Mouse (Mus musculus): ENCODE measurements around the gene Aplp1. TPM values are rescaled to one million over a fixed set of nuclear protein-coding genes. Genes with fewer than 3 reads are reported as not detected.
A peak's percentile ranks its signal among the peaks of the same experiment; 100 is the strongest.

Aplp1 gene
- polyA plus RNA-seq, 1 experiment from 2014 or later = 18.0 TPM

GRCm38 (mm10) chr7:30423071-30423641 lies 22.2 kb downstream of the Aplp1 start:
- no peaks in the 10 kb centered on the region; the same call in 1 of the 2 replicates for H3K4me1 ChIP-seq (ENCODE audit: control insufficient read depth, insufficient read depth, low read length)
- H3K27ac ChIP-seq (replicated peaks; ENCODE audit: low read depth, low read length) = no peak overlapping the region
- DNase-seq (ENCODE audit: low spot score) = no peak
- H3K36me3 ChIP-seq (ENCODE audit: control insufficient read depth, insufficient read depth, low read length) = no peaks in the 10 kb centered on the region
- no peak overlapping the region for H3K9ac ChIP-seq (ENCODE audit: low read length)
- peaks cover 20% of the 10 kb centered on the region for H3K27me3 ChIP-seq (ENCODE audit: control insufficient read depth, insufficient read depth, low read length)
- WGBS = 47% methylated on average over 23 of the region's 23 CpGs
- peak overlapping the region; percentile 96 for H3K4me2 ChIP-seq (ENCODE audit: low read depth, severe bottlenecking)
- H3K4me3 ChIP-seq (ENCODE audit: low read depth, low read length) = peak overlapping the region; percentile 46
- no peaks in the 10 kb centered on the region for H3K9me3 ChIP-seq (ENCODE audit: control insufficient read depth, low read length)
- ATAC-seq (ENCODE audit: insufficient number of reproducible peaks, low FRiP score, low TSS enrichment, low read depth) = no peak

- H3K9me3 ChIP-seq (ENCODE audit: control insufficient read depth, low read length) = no peaks in the 10 kb centered on the region
- no peaks in the 10 kb centered on the region; the same call in 1 of the 2 replicates for H3K4me1 ChIP-seq (ENCODE audit: control insufficient read depth, insufficient read depth, low read length)
- no peak overlapping the region for H3K27ac ChIP-seq (replicated peaks; ENCODE audit: low read depth, low read length)
- 16% methylated on average over 9 of the region's 9 CpGs for WGBS
- no peaks in the 10 kb centered on the region for H3K36me3 ChIP-seq (ENCODE audit: control insufficient read depth, insufficient read depth, low read length)
- H3K4me3 ChIP-seq (ENCODE audit: low read depth, low read length) = peak overlapping the region; percentile 46
- DNase-seq (ENCODE audit: low spot score) (no peak), ATAC-seq (ENCODE audit: insufficient number of reproducible peaks, low FRiP score, low TSS enrichment, low read depth) (no peak)
- peaks cover 20% of the 10 kb centered on the region for H3K27me3 ChIP-seq (ENCODE audit: control insufficient read depth, insufficient read depth, low read length)
- peak overlapping the region; percentile 96 for H3K4me2 ChIP-seq (ENCODE audit: low read depth, severe bottlenecking)
- peak overlapping the region; percentile 55; the same call in 1 of the 2 replicates for H3K9ac ChIP-seq (ENCODE audit: low read length)
Observed at GRCm38 (mm10) chr7:30422560-30422959, 22.8 kb downstream of the Aplp1 start.

- Histone ChIP-seq H3K4me2 (ENCODE audit: low read depth, severe bottlenecking) (peak overlapping the region; percentile 96), H3K9me3 (ENCODE audit: control insufficient read depth, low read length) (no peaks in the 10 kb centered on the region), H3K36me3 (ENCODE audit: control insufficient read depth, insufficient read depth, low read length) (no peaks in the 10 kb centered on the region), H3K9ac (ENCODE audit: low read length) (peak overlapping the region; percentile 55), H3K27ac (replicated peaks; ENCODE audit: low read depth, low read length) (no peak overlapping the region; the same call in 1 of the 2 replicates), H3K4me1 (ENCODE audit: control insufficient read depth, insufficient read depth, low read length) (no peaks in the 10 kb centered on the region; the same call in 1 of the 2 replicates), H3K4me3 (ENCODE audit: low read depth, low read length) (peak overlapping the region; percentile 46), H3K27me3 (ENCODE audit: control insufficient read depth, insufficient read depth, low read length) (peaks cover 20% of the 10 kb centered on the region)
- ATAC-seq (ENCODE audit: insufficient number of reproducible peaks, low FRiP score, low TSS enrichment, low read depth) (peak; percentile 71), DNase-seq (ENCODE audit: low spot score) (peak; percentile 86)
- WGBS = under 1% methylated on average over 45 of the region's 45 CpGs
Observed at GRCm38 (mm10) chr7:30421890-30422435, 23.4 kb downstream of the Aplp1 start.

- WGBS = 12% methylated on average over 31 of the region's 31 CpGs
- Histone ChIP-seq H3K4me3 (ENCODE audit: low read depth, low read length) (peak within 1 kb of the TSS; percentile 46), H3K4me2 (ENCODE audit: low read depth, severe bottlenecking) (peak within 1 kb of the TSS; percentile 96), H3K36me3 (ENCODE audit: control insufficient read depth, insufficient read depth, low read length) (no peaks in the 10 kb centered on the region), H3K4me1 (ENCODE audit: control insufficient read depth, insufficient read depth, low read length) (no peaks in the 10 kb centered on the region; the same call in 1 of the 2 replicates), H3K27me3 (ENCODE audit: control insufficient read depth, insufficient read depth, low read length) (peaks cover 20% of the 10 kb centered on the region), H3K9ac (ENCODE audit: low read length) (peak within 1 kb of the TSS; percentile 55), H3K27ac (replicated peaks; ENCODE audit: low read depth, low read length) (no peak within 1 kb of the TSS; the same call in 1 of the 2 replicates), H3K9me3 (ENCODE audit: control insufficient read depth, low read length) (no peaks in the 10 kb centered on the region)
- no peak for ATAC-seq (ENCODE audit: insufficient number of reproducible peaks, low FRiP score, low TSS enrichment, low read depth)
- peak; percentile 45 for DNase-seq (ENCODE audit: low spot score)
Observed at GRCm38 (mm10) chr7:30421175-30421889, 24.0 kb downstream of the Aplp1 start, which contains the start of gene Nfkbid. Gene Nfkbid (plus strand): TSS chr7:30421732.

GRCm38 (mm10) chr7:30420673-30421072 lies 24.7 kb downstream of the Aplp1 start:
- peaks cover 20% of the 10 kb centered on the region for H3K27me3 ChIP-seq (ENCODE audit: control insufficient read depth, insufficient read depth, low read length)
- DNase-seq (ENCODE audit: low spot score) (no peak), ATAC-seq (ENCODE audit: insufficient number of reproducible peaks, low FRiP score, low TSS enrichment, low read depth) (no peak)
- 83% methylated on average over 3 of the region's 3 CpGs for WGBS
- no peaks in the 10 kb centered on the region for H3K9me3 ChIP-seq (ENCODE audit: control insufficient read depth, low read length)
- no peak overlapping the region for H3K4me2 ChIP-seq (ENCODE audit: low read depth, severe bottlenecking)
- no peak overlapping the region for H3K27ac ChIP-seq (replicated peaks; ENCODE audit: low read depth, low read length)
- no peaks in the 10 kb centered on the region for H3K36me3 ChIP-seq (ENCODE audit: control insufficient read depth, insufficient read depth, low read length)
- no peaks in the 10 kb centered on the region; the same call in 1 of the 2 replicates for H3K4me1 ChIP-seq (ENCODE audit: control insufficient read depth, insufficient read depth, low read length)
- H3K9ac ChIP-seq (ENCODE audit: low read length) = no peak overlapping the region
- no peak overlapping the region for H3K4me3 ChIP-seq (ENCODE audit: low read depth, low read length)

- no peak within 1 kb of the TSS for H3K4me2 ChIP-seq (ENCODE audit: low read depth, severe bottlenecking)
- ATAC-seq (ENCODE audit: insufficient number of reproducible peaks, low FRiP score, low TSS enrichment, low read depth) (no peak), DNase-seq (ENCODE audit: low spot score) (no peak)
- H3K9ac ChIP-seq (ENCODE audit: low read length) = no peak within 1 kb of the TSS
- H3K27me3 ChIP-seq (ENCODE audit: control insufficient read depth, insufficient read depth, low read length) = peaks cover 20% of the 10 kb centered on the region
- no peaks in the 10 kb centered on the region; the same call in 1 of the 2 replicates for H3K4me1 ChIP-seq (ENCODE audit: control insufficient read depth, insufficient read depth, low read length)
- no peaks in the 10 kb centered on the region for H3K9me3 ChIP-seq (ENCODE audit: control insufficient read depth, low read length)
- 78% methylated on average over 10 of the region's 10 CpGs for WGBS
- no peak within 1 kb of the TSS for H3K27ac ChIP-seq (replicated peaks; ENCODE audit: low read depth, low read length)
- no peaks in the 10 kb centered on the region for H3K36me3 ChIP-seq (ENCODE audit: control insufficient read depth, insufficient read depth, low read length)
- no peak within 1 kb of the TSS for H3K4me3 ChIP-seq (ENCODE audit: low read depth, low read length)
Observed at GRCm38 (mm10) chr7:30419561-30420499, 25.5 kb downstream of the Aplp1 start, which contains the start of gene Hcst. Gene Hcst (minus strand): TSS chr7:30419854.

- ATAC-seq (ENCODE audit: insufficient number of reproducible peaks, low FRiP score, low TSS enrichment, low read depth) = no peak
- H3K4me2 ChIP-seq (ENCODE audit: low read depth, severe bottlenecking) = no peak overlapping the region
Observed at GRCm38 (mm10) chr7:30417856-30418255, 27.5 kb downstream of the Aplp1 start.

More at GRCm38 (mm10) chr7:30417856-30418255, 27.5 kb downstream of the Aplp1 start:
- Histone ChIP-seq H3K27me3 (ENCODE audit: control insufficient read depth, insufficient read depth, low read length) (peaks cover 19% of the 10 kb centered on the region), H3K4me1 (ENCODE audit: control insufficient read depth, insufficient read depth, low read length) (no peaks in the 10 kb centered on the region; the same call in 1 of the 2 replicates), H3K9ac (ENCODE audit: low read length) (no peak overlapping the region), H3K27ac (replicated peaks; ENCODE audit: low read depth, low read length) (no peak overlapping the region), H3K4me3 (ENCODE audit: low read depth, low read length) (no peak overlapping the region), H3K9me3 (ENCODE audit: control insufficient read depth, low read length) (no peaks in the 10 kb centered on the region), H3K36me3 (ENCODE audit: control insufficient read depth, insufficient read depth, low read length) (no peaks in the 10 kb centered on the region)
- 74% methylated on average over 9 of the region's 9 CpGs for WGBS
- DNase-seq (ENCODE audit: low spot score) = no peak

Measured in limb, embryonic 11.5 days (tissue).